In the genomic region with DNA sequence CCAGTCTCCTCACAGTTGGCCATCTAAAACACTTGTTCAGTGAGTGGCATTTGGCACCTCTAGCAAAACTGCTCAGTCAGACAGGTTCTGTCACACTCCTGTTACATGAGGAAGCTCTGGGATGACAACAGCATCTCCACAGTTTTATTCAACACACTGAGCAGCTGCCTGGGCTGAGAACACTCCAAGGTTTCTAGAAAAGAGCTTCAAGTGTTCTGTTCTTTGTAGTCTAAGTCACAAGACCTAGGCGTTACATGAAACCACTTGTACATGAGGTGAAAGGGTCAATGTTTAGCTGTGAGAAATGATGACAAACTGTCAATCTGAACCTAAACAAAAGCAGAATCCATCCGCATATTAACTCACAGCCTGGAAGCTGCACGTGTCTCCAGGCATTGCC, we compare ENCODE assay signal across 23 mouse cellular contexts.
DNase-seq lines count a peak whose midpoint lies in the region; ATAC-seq and TF ChIP-seq lines count a peak whose summit lies in the region.
"Had no signal": no experiment of that assay in that cellular context is flagged by ENCODE, and none has a peak within 500 bp of the region (broad histone marks: within the 10 kb centered on the region; RNA-seq: fewer than 3 reads in every experiment).

No protein-coding gene starts in this region.

- peaks cover 6% of the 10 kb centered on the region; the same call in 1 of the 2 replicates for H3K4me1 ChIP-seq in heart, embryonic 10.5 days
- no peaks in the 10 kb centered on the region for H3K4me1 ChIP-seq in intestine, embryonic 14.5 days (replicated peaks; ENCODE audit: control insufficient read depth, insufficient read depth, low read length)
- H3K4me1 ChIP-seq in intestine, postnatal 0 days (replicated peaks; ENCODE audit: control insufficient read depth, insufficient read depth, low read length): no peaks in the 10 kb centered on the region
- H3K4me1 ChIP-seq in lung, adult 2 months (ENCODE audit: control insufficient read depth, insufficient read depth, low read length): peaks cover 2% of the 10 kb centered on the region; the same call in 1 of the 2 replicates
- H3K4me1 ChIP-seq: embryonic facial prominence, embryonic 10.5 days; embryonic facial prominence, embryonic 12.5 days had no signal

- H3K27me3 ChIP-seq in heart, embryonic 10.5 days (ENCODE audit: insufficient read depth, poor library complexity, severe bottlenecking): no peaks in the 10 kb centered on the region
- no peaks in the 10 kb centered on the region for H3K27me3 ChIP-seq in intestine, embryonic 14.5 days (replicated peaks; ENCODE audit: control insufficient read depth, insufficient read depth, low read length)
- no peaks in the 10 kb centered on the region for H3K27me3 ChIP-seq in intestine, postnatal 0 days (replicated peaks; ENCODE audit: control insufficient read depth, insufficient read depth, low read length)
- H3K27me3 ChIP-seq: CH12.LX; embryonic facial prominence, embryonic 12.5 days; forebrain, embryonic 13.5 days; forebrain, embryonic 15.5 days; Patski had no signal

- no peak for TF ChIP-seq CTCF in intestine, postnatal 0 days (IDR thresholded peaks at IDR 0.05; ENCODE audit: low read depth)
- no peak for TF ChIP-seq CTCF in lung, adult 2 months (IDR thresholded peaks at IDR 0.05; ENCODE audit: insufficient read depth, low read length)

- TF ChIP-seq POLR2A in lung, adult 2 months (IDR thresholded peaks at IDR 0.05; ENCODE audit: borderline replicate concordance, extremely low read depth, low read depth, low read length): no peak

- no peak overlapping the region for H3K4me2 ChIP-seq in intestine, embryonic 14.5 days (ENCODE audit: low read length)
- H3K4me2 ChIP-seq in intestine, postnatal 0 days (replicated peaks; ENCODE audit: low read depth): no peak overlapping the region
- H3K4me2 ChIP-seq: embryonic facial prominence, embryonic 12.5 days; forebrain, embryonic 13.5 days; forebrain, embryonic 15.5 days had no signal

- no peak overlapping the region for H3K27ac ChIP-seq in heart, embryonic 10.5 days
- H3K27ac ChIP-seq in intestine, embryonic 14.5 days (ENCODE audit: low read depth): no peak overlapping the region
- no peak overlapping the region for H3K27ac ChIP-seq in intestine, postnatal 0 days (ENCODE audit: low read depth, low read length)
- H3K27ac ChIP-seq: embryonic facial prominence, embryonic 10.5 days; embryonic facial prominence, embryonic 12.5 days; forebrain, embryonic 13.5 days; forebrain, embryonic 15.5 days had no signal

- no peak for ATAC-seq in intestine, embryonic 14.5 days (replicated peaks; ENCODE audit: low FRiP score, low TSS enrichment, low read depth)
- ATAC-seq in intestine, postnatal 0 days: no peak
- ATAC-seq: activated CD4-positive, CD25-positive, alpha-beta regulatory T cell, adult 4 months; CD4-positive, CD25-positive, alpha-beta regulatory T cell, adult 4 months; forebrain, embryonic 13.5 days; forebrain, embryonic 15.5 days; Patski had no signal

- no peak overlapping the region for H3K4me3 ChIP-seq in heart, embryonic 10.5 days
- no peak overlapping the region for H3K4me3 ChIP-seq in intestine, embryonic 14.5 days (ENCODE audit: low read depth, low read length)
- H3K4me3 ChIP-seq in intestine, postnatal 0 days (ENCODE audit: low read depth, low read length): no peak overlapping the region
- H3K4me3 ChIP-seq in lung, adult 2 months (replicated peaks; ENCODE audit: extremely low read depth, low read depth, low read length): no peak overlapping the region
- H3K4me3 ChIP-seq: embryonic facial prominence, embryonic 10.5 days; embryonic facial prominence, embryonic 12.5 days; forebrain, embryonic 13.5 days; forebrain, embryonic 15.5 days had no signal

- DNase-seq in heart, adult 11 months: peak; percentile 61
- DNase-seq in heart, embryonic 10.5 days (ENCODE audit: low spot score): no peak
- peak; percentile 31 for DNase-seq in intestine, embryonic 14.5 days (ENCODE audit: low spot score)
- DNase-seq in lung, postnatal 25 days (ENCODE audit: low spot score): peak; percentile 32
- no peak for DNase-seq in lung, adult 2 months
- DNase-seq: adrenal gland, adult 8-10 months; adrenal gland, postnatal 14 days; adrenal gland, postnatal 36 days; B cell, adult 2 months; cerebellum, adult 11-12 months; cerebellum, adult 2 months; cerebellum, adult 9-10 months; cerebellum, postnatal 25 days had no signal

- H3K9me3 ChIP-seq in heart, embryonic 10.5 days: no peaks in the 10 kb centered on the region
- no peaks in the 10 kb centered on the region for H3K9me3 ChIP-seq in intestine, embryonic 14.5 days (ENCODE audit: control insufficient read depth, low read length)
- no peaks in the 10 kb centered on the region for H3K9me3 ChIP-seq in intestine, postnatal 0 days (ENCODE audit: control insufficient read depth)
- H3K9me3 ChIP-seq: embryonic facial prominence, embryonic 10.5 days; embryonic facial prominence, embryonic 12.5 days; forebrain, embryonic 13.5 days; forebrain, embryonic 15.5 days had no signal

- 80% methylated on average over 3 of the region's 3 CpGs for WGBS in heart, embryonic 10.5 days
- 63% methylated on average over 3 of the region's 3 CpGs for WGBS in intestine, embryonic 14.5 days
- 75% methylated on average over 3 of the region's 3 CpGs for WGBS in intestine, postnatal 0 days
- WGBS in lung, adult 2 months: 55% methylated on average over 3 of the region's 3 CpGs

- H3K9ac ChIP-seq in intestine, embryonic 14.5 days (ENCODE audit: low read length): no peak overlapping the region
- H3K9ac ChIP-seq in intestine, postnatal 0 days (ENCODE audit: low read depth, low read length): no peak overlapping the region
- H3K9ac ChIP-seq: embryonic facial prominence, embryonic 12.5 days; forebrain, embryonic 13.5 days; forebrain, embryonic 15.5 days had no signal

- no peaks in the 10 kb centered on the region for H3K36me3 ChIP-seq in heart, embryonic 10.5 days
- H3K36me3 ChIP-seq in intestine, embryonic 14.5 days (ENCODE audit: control insufficient read depth, insufficient read depth, low read length): no peaks in the 10 kb centered on the region
- H3K36me3 ChIP-seq in intestine, postnatal 0 days (ENCODE audit: control insufficient read depth, insufficient read depth): no peaks in the 10 kb centered on the region
- H3K36me3 ChIP-seq: embryonic facial prominence, embryonic 10.5 days; embryonic facial prominence, embryonic 12.5 days; forebrain, embryonic 15.5 days; G1E had no signal

Comparison
In these comparisons a context has a peak if more than half of its experiments do, and no peak if none do; other contexts are left out.
1. DNase-seq: peak in heart, adult 11 months (single experiment), intestine, embryonic 14.5 days (single experiment) and lung, postnatal 25 days (single experiment); none in heart, embryonic 10.5 days (single experiment) and lung, adult 2 months (single experiment).